Mouse (Mus musculus): ENCODE data around the gene Msh5. TPM values are rescaled to one million over a fixed set of nuclear protein-coding genes. Genes with fewer than 3 reads are reported as not detected.
"Not testable (repeated sequence)": the region's sequence is repeated elsewhere in the genome, so short reads cannot be mapped to it uniquely, and the experiment has no call there.

Gene Msh5
- total RNA-seq, 2 experiments from 2014 or later = 0.91 to 1.4 TPM

GRCm38 (mm10) chr17:35048932-35049440 is 2.4 kb upstream of the Msh5 start:
- no peak for DNase-seq (ENCODE audit: low spot score in 2 of 2)

GRCm38 (mm10) chr17:35048149-35048931 is 1.8 kb upstream of the Msh5 start:
- no peak for DNase-seq (ENCODE audit: low spot score in 2 of 2)

DNA sequence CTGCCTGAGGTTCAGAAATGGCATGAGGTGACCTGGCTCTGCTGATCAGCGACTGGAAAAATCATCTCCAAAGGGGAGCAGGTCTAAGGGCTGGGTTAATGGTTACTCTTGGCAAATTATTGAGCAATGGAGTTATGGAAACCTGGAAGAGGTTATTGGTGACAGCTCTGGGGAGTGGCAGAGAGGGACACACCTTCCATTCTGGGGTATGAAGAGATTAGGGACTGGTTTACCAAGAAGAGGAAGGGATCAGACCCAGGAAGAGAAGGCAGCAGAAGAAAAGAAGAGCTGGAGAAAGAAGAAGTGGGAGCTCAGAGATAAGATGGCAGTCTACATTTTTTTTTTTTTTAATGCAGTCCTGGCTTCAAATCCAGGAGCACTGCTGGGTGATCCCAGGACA is 1.1 kb upstream of the Msh5 start:
- DNase-seq (ENCODE audit: low spot score in 2 of 2) = no peak

DNA sequence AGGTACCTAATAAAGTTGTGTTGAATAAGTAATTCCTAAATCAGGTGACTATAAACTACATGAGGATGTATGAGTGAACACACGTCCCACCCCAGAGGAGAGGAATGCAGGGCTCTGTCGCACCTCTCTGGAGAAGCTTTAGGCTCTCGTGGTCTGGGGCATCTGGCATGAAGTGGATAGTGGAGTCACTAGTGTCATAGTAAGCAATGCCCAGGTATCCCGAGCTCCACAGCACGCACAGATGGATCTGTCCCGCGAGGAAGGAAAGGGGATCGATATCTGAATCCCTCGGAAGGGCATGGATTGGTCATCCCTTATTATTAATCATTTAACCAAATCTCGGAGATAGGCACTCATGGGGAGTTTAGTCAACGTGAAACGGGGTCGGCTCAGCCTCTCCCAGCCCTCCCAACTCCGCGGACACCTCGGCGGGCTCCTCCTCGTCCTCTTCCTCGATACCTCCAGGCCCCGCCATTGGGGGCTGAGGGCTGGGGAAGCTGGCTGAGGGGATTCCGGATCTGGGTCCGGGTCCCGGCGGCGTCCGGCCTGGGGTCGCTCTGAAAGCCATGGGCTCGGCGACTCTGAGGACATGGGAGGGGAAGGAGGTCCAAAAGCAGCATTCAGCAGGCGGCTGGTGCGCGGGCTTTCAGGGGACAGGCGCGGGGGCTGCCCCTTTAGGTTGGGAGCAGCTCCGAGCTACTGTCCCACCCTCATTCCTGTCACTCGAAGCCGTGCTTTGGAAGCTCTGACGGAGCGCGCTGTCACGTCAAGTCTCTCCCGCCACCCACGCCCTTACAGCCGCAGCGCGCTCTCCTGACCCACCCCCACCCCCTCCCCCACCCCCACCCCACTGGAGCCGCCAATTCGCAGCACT is 501 bp downstream of the Msh5 start:
- DNase-seq (ENCODE audit: low spot score in 2 of 2) = no peak

DNA sequence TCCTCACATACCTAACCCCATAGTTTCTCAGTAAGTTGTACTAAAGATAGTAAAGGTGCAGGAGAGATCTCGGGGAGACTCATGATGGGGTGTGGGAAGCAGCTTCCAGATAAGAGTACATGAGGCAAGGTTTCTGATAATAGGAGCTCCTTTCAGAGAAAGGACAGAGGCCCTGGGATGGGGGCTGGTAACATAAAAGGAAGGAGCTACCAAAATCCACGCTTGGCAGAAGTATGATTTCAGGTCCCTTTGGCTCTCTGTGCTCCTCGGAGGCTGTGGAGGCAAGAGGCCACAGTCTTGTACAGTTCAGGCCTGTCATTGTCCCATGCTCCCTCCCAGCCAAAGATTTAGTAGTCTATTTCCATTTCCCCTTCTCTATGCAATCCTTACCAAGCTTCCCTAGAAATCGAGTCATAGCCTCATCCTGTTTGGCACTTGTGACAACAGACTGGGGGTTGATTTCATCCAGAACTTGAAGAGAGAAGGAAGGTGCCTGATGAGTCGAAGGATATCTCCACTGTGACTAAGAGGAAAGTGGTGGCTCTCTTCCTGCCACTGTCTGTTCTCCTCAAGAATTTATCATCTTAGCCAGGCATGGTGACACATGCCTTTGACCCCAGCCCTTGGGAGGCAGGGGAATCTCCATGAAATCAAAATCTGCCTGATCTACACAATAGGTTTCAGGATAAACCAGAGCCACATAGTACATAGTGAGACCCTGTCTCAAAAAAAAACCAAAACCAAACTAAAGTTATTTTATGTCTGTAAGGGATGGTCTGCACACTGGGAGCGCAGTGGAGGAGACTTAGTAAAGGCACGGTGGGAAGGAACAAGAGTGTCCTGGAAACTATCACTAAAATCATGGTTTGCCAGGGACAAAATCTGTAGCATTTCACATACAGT is 1.4 kb downstream of the Msh5 start:
- no peak for DNase-seq (ENCODE audit: low spot score in 2 of 2)

- DNase-seq (ENCODE audit: low spot score in 2 of 2) = no peak
Measured at GRCm38 (mm10) chr17:35043794-35044193, 2.8 kb downstream of the Msh5 start.

DNA sequence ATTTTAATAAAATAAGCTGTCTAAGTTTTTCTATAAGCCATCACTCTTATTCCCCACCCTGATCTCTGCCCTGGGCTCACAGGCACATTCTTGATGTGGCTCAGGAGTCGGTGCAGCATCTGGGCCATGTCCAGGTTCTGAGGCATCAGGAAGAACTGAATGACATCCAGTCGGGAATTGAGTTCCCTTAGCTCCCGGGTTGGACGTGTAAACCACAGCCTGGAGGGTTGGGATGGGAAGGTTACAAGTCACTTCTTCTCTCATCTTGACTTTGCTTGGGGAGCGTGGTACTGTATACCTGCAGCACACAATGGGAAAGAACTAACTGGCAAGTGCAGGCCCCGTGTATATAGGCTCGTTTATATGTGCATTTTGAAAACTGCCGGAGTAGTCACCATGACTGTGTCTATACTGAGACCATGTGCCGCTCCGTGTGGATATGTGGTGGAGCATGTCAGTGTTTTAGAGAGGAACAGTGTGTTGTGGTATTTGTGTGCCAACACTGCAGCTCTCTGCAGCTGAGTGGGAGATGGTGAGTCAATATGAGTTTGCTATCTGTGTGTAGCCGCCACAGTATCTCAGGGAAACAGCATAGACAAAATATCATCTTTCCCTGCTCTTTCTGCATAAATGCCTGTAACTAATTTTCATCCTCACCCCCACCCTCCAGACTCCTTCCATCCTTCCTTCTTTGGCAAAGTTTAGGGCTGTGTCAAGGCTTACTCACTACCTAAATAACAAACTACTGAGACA is 7.2 kb downstream of the Msh5 start:
- DNase-seq (ENCODE audit: low spot score in 2 of 2) = no peak

- DNase-seq (ENCODE audit: low spot score in 2 of 2) = no peak
Measured at GRCm38 (mm10) chr17:35034896-35035295, 11.6 kb downstream of the Msh5 start.

- not testable (repeated sequence) for DNase-seq (ENCODE audit: low spot score in 2 of 2)
Measured at GRCm38 (mm10) chr17:35033703-35034102, 12.8 kb downstream of the Msh5 start.

- DNase-seq (ENCODE audit: low spot score in 2 of 2) = no peak
Measured at GRCm38 (mm10) chr17:35032323-35032870, 14.1 kb downstream of the Msh5 start.

DNA sequence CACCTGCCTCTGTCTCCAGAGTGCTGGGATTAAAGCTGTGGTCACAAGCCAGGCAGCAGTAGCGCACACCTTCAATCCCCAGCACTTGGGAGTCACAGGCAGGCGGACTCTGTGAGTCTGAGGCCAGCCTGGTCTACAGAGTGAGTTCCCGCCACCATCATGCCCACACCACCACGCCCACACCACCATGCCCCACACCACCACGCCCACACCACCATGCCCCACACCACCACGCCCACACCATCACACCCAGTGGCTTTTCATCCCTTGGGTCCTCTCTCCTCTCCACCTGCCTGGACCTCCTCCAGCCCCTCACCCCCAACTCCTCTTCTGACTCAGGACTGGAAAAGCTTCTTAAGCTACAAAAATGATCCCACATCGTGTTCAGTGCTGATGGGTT is 14.7 kb downstream of the Msh5 start:
- DNase-seq (ENCODE audit: low spot score in 2 of 2) = no peak

DNA sequence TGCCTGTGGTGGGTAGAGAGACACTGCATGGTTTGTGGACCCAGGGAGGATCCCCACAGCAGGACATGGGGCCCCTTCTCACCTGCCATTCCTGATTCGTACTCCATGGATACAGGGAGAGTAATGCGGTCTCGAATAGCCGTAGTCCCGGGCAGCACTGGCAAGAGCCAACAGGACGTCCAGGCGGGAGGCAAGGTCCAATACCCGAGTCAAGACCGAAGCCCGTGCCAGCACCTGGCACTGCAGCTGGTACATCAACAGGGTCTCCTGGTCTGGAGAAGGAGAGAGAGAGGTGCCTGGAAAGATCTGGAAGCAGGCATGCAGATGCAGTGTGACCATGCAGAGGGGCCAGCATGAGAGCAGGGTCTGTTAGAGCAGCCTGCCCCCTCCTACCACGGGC is 15.3 kb downstream of the Msh5 start:
- no peak for DNase-seq (ENCODE audit: low spot score in 2 of 2)

- peak in 1 of 2 experiments; percentile 48 for DNase-seq (ENCODE audit: low spot score in 2 of 2)
Measured at GRCm38 (mm10) chr17:35029691-35030532, 16.6 kb downstream of the Msh5 start.

GRCm38 (mm10) chr17:35028315-35028714 is 18.2 kb downstream of the Msh5 start:
- no peak for DNase-seq (ENCODE audit: low spot score in 2 of 2)

DNA sequence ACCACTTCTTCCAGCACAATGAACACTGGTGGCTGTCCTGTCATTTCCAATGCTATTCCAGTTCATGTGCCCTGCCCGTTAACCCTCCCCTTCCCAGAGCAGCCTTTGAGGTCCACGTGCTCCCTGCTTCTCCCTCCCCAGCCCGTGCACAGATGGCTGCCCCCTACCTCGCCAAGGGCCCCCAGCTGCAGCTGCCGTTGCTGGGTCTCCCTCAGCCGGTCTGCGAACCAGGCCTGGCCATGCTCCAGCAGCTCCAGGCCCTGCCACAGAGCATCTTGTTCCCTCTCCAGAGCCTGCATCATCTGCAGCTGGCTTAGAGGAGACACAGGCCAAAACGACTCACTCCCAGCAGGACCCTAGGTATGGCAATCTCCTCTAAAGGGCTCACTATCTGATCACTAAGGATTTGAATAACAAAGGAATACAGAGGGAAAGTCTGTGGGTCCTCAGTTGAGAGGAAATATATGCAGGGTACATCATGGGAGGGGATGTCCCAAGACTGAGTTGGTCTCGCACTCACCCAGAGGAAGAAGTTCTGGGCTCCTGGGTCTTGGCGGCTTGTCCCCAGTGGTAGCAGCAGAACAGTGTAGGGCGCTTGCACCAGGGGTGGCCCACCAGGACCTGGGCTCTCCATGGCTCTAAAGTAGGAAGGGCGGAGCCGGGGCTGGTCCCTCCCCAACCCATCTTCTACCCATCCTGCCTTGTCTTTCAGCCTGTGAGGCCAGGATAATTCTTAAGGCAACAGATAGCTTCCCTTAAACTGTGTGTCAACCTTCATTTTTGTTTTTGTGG is 19.1 kb downstream of the Msh5 start, which contains the start of gene Sapcd1:
Sapcd1 (minus strand) TSS at position 740 of the 792 bp plus-strand sequence.
- DNase-seq (ENCODE audit: low spot score in 2 of 2) = peak; percentile 69 to 74

- DNase-seq (ENCODE audit: low spot score in 2 of 2) = no peak
Measured at GRCm38 (mm10) chr17:35026206-35026605, 20.3 kb downstream of the Msh5 start.

DNA sequence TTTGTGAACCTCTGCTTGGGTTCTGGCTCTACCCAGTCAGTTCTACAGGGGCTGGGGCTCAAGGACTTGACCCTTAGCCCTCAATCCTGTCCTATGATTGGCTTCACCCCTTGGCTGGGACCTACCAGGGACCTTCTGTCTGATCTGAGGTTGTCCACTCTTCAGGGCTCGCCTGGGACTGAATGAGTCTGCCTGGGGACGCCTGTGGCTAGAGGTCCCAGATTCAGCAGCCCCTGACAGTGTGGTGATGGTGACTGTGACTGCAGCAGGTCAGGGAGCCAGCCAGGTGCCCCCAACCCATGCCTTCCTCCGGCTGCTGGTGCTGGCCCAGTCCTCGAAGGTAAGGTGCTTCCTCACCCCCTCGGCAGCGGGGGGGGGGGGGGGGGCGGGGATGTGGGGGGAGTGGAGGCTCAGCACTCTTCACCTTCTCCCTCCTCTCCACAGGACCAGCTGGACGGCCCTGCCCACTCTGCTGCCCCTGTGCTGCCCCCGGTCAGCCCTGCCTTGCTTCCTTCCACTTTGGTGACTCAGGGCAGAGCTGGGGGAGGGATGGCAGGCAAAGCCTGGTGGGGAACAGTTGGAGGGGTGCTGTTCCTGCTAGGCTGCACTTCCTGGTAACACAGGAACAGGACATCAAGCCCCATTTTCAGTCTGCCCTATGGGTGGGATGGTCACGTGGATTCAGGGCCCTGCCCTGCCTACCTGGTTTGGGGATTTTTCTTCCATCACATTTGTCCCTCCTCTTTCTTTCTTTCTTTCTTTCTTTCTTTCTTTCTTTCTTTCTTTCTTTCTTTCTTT is 21.7 kb downstream of the Msh5 start:
- no peak for DNase-seq (ENCODE audit: low spot score in 2 of 2)
